Mouse (Mus musculus) kidney, adult 8-10 months (tissue): ENCODE data around the gene Ccnt1.
"Not testable (repeated sequence)": the region's sequence is repeated elsewhere in the genome, so short reads cannot be mapped to it uniquely, and the experiment has no call there.

ENCODE experiments used
- DNase-seq, 2 experiments: peaks; one replicate each; pipeline ENCODE4 v3.0.0; 2022

Ccnt1 gene

GRCm38 (mm10) chr15:98541064-98541463 is 29.7 kb downstream of the Ccnt1 start:
- DNase-seq, result no peak

DNA sequence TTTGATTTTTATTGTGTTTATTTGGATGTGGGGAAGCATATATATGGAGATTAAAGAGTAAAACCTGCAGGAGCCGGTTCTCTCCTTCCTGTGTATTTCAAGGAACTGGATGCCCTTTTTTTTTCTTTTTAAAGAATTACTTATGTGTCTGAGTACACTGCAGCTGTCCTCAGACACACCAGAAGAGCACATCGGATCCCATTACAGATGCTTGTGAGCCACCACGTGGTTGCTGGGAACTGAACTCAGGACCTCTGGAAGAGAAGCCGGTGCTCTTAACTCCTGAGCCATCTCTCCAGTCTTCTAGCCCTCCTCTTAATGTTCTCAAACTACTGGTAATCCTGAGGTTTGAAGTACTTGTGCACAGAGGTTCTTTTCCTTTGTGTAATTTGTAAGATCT is 32.8 kb downstream of the Ccnt1 start:
- DNase-seq, result no peak

- no peak for DNase-seq
Measured at GRCm38 (mm10) chr15:98536828-98537510, 33.8 kb downstream of the Ccnt1 start.

- DNase-seq, result no peak
Measured at GRCm38 (mm10) chr15:98535921-98536320, 34.8 kb downstream of the Ccnt1 start.

DNA sequence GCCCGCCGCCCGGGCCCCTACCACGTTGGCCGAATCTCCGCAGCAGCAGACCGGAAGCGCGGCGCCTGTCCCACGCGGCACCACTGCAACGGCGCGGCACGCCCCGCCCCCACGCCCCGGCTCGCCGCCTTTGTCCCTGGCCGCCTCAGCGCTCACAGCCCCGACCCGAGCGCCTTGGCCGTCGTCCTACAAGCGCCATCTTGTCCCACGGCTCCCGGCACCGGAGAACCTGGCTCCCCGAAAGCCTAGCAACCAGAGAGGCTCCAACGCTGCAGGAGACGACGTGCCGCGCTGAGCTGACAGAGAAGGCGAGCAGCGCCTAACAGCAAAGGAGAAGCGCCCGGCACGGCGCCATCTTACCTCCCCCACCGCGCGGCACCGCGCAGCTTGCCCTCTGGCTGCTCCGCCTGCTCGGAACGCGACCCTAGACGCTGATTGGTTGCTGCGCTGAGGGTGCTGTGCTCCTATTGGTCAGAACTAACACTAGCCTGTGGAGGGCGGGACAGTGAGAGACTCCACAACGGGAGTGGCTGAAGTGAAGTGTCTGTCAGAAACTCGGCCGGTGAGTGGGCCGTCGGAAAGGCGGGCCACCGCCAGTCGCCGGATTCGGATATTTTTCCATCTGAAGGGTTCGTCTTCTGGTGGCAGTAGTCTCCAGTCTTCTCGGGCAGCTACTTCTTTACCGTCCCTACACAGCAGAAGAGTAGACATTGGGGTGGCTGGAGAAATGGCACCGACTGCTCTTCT is 36.7 kb downstream of the Ccnt1 start, which contains the start of gene Kansl2:
Gene Kansl2 (minus strand): TSS at position 384 of the 747 bp plus-strand sequence.
- DNase-seq, result peak; percentile 98 to 99

DNA sequence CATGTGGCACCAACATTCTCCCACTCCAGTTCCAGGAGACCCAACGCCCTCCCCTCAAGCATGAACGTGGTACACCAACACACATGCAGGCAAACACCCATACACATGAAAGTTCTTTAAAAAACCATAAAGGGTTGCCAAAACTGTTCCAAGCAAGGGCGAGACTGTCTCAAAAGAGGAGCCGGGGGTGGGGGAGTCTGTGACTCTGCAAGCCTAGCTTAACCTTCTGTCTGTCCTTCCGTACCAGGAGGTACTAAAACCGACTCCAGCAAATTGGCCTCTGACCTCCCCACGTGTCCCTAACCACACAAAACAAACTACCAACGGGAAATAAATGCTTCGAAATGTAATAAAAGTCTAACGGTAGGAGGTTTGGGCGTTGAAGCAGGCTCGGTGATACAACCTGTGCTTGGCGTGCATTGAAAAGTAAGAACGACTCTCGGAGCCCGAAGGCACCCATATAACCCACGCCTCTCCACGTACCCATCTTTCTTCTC is 37.6 kb downstream of the Ccnt1 start:
- no peak for DNase-seq

DNA sequence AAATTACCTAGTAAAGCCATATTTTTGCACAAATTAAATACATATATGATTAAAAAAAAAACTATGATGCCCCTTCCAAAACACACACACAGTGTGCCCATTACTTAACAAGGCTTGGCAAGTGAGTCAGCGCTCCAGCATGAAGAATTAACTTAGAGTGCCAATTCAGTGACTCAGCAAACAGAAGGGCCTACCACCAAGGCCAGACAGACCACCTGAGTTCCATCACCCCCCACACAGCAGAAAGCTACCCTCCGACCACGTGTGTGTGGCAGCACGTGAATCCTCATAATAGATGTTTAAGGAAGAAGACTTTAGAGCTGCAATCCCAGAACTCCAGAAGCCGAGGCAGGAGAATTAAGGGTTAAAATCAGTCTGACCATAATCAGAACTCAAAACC is 38.4 kb downstream of the Ccnt1 start:
- DNase-seq, result no peak

- no peak for DNase-seq
Measured at GRCm38 (mm10) chr15:98528066-98528563, 42.6 kb downstream of the Ccnt1 start.

DNA sequence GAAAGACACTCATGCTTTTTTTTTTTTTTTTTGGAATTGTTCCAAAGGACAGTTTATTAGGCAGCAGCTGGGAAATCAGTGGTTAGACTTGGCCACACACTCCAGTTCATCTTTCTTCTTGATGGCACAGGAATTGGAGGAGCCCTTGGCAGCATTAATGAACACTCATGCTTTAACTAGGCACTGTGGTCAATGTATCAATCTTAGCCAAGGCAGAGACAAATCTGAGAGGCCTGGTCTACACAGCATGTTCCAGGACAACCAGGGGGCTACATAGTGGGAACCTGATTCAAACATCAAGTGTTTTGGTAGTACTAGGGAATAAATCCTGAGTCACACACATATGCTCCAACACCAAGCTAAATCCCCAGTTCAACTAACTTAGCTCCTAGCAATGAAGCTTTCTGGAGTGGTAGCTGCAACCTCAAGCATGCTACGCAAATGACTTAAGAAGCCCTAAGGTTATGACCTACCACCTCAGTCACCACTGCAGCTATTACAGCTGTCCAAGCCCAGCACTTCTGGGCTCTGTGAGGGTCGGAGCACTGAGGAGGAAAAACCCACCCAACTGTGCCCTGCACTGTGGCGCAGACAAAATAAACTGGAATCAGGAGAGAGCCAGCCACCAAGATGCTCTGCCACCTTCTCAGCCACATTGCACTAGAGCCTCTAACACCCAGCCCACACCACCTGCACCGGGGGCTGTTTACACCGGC is 43.5 kb downstream of the Ccnt1 start:
- DNase-seq, result no peak

DNA sequence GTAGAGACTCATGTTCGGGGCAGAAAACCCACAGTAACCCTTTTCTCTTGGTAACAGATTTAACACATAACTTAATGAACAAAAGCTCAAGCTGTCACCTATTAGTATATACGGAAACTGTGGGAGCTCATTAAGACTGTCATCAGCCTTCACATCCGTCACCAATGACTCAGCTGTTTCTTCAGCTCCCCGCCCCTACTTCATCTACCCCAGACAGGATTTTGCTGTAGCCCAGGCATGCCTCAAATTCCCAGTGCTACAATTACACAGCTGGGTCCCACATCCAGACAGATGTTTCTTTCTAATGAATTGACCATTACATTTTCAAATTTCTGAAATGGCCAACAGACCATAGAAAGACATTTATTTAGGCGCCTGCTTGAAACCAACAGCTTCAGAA is 44.7 kb downstream of the Ccnt1 start:
- DNase-seq, result no peak

DNA sequence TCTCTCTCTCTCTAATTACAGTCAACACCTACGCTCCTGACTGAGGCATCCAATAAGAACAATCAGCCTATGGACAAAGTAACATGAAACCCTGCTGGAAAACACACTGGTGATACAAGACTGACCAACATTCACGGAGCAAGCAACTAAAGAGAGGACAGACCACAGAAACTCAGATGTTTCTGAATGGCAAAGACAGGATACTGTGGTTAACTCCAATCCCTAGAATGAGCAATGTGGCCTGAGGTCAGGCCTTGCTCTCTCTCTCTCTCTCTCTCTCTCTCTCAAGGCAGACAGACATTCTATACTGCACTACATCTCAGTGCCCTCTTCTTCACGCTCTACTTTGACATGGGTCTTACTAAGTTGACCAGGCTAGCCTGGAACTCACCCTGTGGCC is 49.5 kb downstream of the Ccnt1 start:
- no peak for DNase-seq

DNA sequence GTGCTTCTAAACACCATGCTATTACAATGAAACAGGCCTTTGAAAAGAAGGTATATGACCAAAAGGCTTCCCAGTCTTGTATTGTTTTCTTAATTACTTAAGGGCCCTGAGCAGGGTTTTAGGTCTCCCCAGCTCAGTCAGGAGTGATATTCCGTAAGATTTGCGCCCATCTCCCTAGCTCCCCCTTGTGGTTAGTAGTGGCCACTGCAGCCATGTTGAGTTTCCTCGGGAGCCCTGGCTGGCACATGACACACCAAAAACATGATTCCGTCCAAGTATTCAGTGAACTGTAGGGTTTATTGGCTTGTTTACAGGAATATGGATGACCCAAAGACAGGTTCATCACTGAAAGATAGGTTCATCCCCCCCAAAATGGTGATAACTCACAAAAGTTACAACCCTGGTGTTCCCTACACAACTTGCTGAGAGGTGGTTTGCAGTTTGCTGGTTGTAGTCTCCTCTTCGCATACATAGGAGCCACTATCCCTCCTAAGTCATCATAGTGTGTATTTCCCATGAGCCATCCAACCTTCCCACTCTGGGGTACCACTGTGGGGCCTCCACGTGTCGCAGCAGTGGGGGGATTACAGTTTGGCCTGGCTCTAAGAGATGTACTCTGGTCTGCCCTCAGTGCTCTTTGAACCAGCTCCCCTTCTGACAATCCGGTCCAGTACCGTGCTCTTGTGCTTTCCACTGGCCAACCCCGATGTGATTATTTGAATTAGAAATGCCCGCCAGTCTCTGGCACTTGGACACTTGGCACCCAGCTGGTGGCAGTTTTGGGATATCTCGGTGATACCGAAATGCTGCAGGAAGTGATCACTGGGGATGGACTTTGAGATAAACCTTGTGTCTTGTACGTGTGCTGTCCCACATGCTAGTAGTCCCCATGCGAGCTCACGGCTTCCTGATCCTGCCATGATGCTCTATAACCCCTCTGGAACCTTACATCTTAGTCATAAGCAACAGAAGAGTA is 53.1 kb downstream of the Ccnt1 start:
- DNase-seq, result peak; percentile 31 to 65

GRCm38 (mm10) chr15:98514845-98515244 is 55.9 kb downstream of the Ccnt1 start:
- not testable (repeated sequence) for DNase-seq

GRCm38 (mm10) chr15:98514146-98514545 is 56.6 kb downstream of the Ccnt1 start:
- DNase-seq, result no peak

- DNase-seq, result not testable (repeated sequence)
Measured at GRCm38 (mm10) chr15:98513676-98514075, 57.0 kb downstream of the Ccnt1 start.

DNA sequence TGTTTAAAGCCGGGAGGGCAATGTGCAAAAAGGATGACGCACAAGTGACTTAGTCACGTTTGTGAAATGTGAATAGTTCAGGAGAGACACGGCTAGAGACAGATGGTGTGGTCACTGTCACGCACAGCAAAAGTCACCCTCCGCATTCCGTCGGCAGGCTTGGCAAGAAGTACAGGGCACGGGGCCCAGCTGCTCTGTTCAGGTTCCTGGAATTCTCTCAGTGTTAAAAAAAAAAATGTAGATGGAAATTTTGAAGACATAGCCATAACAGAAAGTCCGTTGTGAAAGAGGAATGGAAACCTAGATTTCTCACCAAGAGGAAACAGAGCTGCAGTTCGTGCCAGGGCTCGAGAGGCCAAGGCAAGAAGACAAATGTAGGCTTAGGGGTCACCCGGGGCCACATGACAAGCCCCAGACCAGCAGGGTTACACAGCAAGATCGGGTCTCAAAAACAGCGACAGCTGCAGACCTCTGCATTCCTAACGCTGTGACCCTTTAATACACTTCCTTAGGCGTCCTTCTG is 57.9 kb downstream of the Ccnt1 start:
- DNase-seq, result peak; percentile 46 to 50

DNA sequence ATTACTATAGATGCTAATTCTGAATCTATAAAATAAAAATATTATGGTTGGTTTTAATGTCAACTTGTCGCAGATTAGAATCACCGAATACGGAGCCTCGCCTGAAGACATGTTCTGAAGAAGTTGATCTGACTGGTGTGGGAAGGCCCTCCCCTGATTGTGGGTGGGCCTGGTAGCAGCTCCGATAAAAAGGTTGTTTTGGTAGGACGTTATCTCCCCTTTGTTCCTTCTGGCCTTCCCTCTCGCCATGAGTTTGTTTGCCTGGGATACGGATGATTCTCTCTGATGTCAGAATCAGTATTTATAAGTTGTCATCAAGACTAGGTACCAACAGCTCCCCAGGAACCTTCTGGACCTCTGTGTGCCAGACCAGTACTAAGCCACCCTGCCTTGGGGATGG is 58.5 kb downstream of the Ccnt1 start:
- no peak for DNase-seq

GRCm38 (mm10) chr15:98511386-98511928 is 59.3 kb downstream of the Ccnt1 start:
- DNase-seq, result no peak

DNA sequence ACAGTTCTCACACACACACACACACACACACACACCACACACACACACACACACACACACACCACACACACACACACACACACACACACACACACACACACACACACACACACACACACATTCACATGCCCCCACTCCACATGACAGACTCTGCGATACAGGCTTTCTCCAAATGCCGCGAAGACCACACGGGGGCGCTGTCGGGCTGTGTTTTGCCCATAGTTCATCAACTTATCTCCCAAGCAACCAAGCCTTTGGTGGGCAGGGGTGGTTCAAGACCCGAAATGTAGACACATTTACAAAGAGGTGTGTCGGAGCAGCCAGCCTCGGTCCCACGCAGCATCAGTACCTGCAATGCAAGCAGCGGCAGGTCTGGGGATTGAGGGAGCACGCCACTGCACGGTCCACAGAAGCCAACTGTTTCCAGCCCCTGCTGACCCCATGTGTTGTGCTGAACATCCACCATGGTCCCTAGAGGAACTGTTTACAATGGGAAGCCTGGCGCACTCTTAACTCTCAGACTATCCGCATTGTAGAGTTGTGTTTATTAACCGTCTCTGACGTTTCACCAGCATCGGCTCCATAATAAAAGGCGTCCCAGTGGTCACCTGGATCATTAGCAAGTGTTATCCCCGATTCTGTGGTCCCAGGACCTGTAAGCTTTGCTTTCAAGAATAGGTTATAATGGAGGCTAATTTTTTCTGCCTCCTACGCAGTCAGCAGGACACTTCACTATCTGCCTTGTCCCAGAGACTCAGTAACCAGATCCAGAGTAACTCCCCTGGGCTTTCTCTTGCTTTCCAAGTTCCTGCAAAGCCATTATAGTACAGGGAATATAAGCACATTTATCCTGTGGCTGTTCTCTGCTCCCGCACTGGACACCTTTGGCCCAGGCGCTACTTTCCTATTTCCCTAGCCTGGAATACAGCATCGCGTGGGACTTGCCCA is 60.0 kb downstream of the Ccnt1 start:
- peak in 1 of 2 experiments; percentile 66 for DNase-seq

- DNase-seq, result no peak
Measured at GRCm38 (mm10) chr15:98509387-98509786, 61.3 kb downstream of the Ccnt1 start.
